Mouse (Mus musculus) adipocyte (in vitro differentiated cells): ENCODE data around the gene Casc1.

Experiments used
- DNase-seq: peaks from one replicate; pipeline ENCODE4 v3.0.0-alpha.2; 2016; ENCODE audit warnings: low spot score

Gene Casc1

GRCm38 (mm10) chr6:145210816-145211338 is at the start of gene Casc1, which contains the start of gene Etfrf1:
Gene Casc1, minus strand, starts transcription at chr6:145211005.
Gene Etfrf1, plus strand, starts transcription at chr6:145211134.
- DNase-seq, result peak; percentile 100

GRCm38 (mm10) chr6:145256701-145257073 is 45.9 kb upstream of the Casc1 start:
- no peak for DNase-seq

DNA sequence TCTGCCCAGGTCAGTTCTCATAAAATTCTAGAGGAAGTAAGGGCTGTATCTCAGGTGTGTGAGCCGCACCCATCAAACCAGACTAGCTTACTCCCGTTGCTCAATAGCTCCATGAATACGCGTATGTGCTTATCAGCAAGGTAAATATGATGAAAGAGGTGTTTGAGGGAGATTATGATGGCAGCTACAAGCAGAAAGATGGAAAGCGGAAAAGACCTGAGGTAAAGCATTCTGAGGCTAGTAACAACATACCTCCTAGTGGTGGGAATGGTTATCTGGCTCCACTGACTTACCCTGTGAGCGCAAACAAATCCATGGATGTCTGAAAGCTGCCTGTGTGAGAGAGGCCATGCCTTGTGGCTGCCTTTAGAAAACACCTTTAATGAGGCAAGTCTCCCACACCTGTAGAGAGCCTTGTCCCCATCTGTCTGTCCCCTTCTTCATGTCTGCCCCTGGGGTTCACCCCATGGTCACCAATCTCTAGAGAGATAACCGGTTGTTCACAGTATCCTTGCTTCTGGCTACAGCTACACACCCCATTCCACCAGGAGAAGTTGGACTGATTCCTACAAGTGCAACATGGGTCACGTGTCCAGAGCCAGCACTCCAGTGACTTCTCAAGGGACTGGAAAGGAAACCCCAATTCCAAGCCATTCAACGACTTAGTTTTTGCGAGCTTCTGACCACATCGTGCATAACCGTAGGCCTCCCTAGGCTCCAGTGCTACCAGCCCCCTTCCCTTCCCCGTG is 45.3 kb upstream of the Casc1 start:
- no peak for DNase-seq

DNA sequence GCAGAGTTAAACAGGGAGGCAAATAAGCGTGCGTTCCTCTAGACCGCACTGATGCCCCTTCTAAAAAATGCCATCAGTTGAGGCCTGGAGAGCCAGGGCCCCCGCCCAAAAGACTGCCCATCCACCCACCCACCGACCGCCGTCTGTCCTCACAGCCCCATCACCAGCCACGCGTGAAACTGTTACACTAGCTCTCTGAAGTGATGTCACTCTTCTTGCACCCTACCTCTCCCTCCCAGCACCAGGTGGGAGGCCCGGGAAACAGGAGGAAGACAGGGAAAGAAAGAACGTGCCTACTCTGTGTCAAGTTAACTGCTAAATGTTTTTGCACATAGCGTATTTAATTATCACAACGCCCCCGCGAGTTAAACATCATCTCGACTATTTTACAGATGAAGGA is 40.0 kb upstream of the Casc1 start:
- DNase-seq, result no peak

GRCm38 (mm10) chr6:145250185-145250791 is 39.5 kb upstream of the Casc1 start, which contains the start of gene Kras:
Gene Kras, minus strand, starts transcription at chr6:145250239.
- peak; percentile 83 for DNase-seq

- peak; percentile 28 for DNase-seq
Measured at GRCm38 (mm10) chr6:145249291-145250184, 38.7 kb upstream of the Casc1 start.

DNA sequence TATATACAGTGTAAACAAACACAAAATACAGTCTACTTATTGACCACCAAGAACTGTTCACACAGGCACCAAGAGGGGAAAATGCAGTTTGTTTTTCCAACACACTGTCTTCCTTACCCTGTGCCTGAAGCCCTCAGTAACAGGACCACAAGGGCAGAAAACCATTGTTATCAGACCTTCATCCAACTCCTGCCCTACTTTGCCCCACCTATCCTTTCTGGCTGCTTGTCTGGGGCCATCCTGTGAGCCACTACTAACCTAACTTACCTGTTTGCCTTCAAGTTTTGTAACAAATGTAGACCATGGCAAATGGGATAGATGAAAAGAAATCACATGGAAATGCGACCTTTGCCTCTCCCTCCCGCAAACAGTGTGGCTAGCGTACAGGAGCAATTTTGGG is 37.1 kb upstream of the Casc1 start:
- no peak for DNase-seq

- DNase-seq, result no peak
Measured at GRCm38 (mm10) chr6:145246841-145247240, 36.0 kb upstream of the Casc1 start.

GRCm38 (mm10) chr6:145242521-145242920 is 31.7 kb upstream of the Casc1 start:
- DNase-seq, result peak; percentile 58

DNA sequence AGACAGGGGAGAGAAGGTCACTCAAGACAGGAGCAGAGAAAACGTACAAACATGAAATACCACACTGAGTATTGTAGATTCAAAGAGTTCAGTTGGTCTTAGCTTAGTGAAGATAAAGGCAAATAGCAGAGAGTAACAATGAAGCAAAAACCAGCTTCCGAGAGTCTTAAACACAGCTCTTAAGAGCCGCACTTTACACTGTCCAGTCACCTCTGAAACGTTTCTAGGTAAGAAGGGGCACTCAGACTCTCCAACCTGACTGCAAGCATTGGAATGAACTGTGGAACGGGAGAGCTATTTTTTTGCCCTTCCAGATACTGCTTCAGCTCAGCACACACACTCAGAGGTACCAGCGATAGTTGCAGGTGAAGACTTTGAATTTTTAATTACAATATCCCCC is 29.5 kb upstream of the Casc1 start:
- no peak for DNase-seq

- no peak for DNase-seq
Measured at GRCm38 (mm10) chr6:145237148-145237547, 26.3 kb upstream of the Casc1 start.

DNA sequence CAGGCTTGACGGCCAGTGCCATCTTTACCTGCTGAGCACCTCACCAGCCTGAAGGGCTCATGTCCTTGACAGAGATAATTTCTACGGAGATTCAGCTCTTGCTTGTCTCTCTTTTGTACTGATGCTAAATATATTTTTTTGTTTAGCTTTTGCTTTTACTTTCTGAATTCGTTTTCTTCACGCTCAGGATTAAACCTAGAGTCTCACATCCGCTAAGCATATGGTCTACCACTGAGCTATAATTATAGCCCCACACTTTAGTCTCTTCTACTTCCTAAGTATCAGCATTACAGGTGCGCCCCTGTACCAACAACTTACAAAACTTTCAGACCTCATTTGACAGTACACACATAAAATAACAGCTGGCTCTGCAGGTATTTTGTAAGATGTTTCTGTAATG is 24.6 kb upstream of the Casc1 start:
- DNase-seq, result no peak

- DNase-seq, result no peak
Measured at GRCm38 (mm10) chr6:145234391-145234790, 23.6 kb upstream of the Casc1 start.

DNA sequence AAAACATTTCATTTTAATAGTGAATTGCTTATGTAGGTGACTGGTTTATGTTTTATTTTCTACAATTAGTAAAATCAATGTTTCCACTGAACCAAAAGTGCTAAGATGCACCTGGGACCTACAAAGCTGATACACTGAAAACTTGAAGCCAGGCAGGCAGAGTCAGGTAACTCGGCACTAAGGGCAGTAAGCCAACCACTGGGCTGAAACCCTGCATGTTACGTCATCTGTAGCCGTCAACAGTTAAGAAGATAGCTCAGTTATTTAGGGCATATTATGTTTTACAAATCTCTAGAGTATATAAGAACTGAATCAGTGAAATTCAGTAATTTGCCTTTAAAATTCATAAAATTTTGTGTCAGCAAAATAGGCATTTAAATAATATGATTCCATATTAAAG is 15.5 kb upstream of the Casc1 start:
- peak; percentile 47 for DNase-seq

DNA sequence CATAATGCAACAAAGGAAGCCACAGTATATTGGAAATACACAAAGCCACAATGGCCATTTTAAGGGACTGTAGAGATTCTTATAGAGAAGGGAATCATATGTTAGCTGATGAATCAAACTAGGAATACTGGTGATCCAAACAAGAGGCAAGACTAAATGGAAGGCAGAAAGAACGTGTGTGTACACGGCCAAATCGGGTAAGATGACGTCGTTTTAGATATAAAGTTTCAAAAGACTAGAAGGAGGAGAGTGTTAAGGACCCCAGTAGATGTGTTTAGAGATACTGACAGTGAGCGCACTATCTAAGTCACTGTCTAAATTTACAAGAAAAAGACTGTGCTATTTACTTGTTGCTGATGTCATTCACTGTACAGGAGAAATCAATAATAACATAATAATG is 13.4 kb upstream of the Casc1 start:
- DNase-seq, result no peak

DNA sequence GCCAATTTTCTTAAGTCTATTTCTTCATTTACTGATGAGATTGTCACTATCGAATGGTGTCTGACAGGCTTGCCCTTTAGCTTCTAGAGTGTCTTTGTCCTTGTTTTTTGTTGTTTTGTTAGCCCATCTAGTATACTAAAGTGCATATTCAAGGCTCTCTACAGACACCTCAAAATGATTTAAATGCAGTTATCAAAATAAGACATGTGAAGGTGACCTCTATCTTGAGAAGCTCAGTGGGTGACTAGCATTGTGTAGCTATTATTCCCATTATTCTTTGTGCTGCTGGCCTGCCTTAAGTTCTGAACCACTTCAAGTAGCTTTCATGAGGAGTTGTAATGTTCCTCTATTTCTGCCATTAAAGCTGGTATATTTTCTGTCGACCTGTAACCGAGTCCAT is 5.0 kb upstream of the Casc1 start:
- no peak for DNase-seq

- DNase-seq, result no peak
Measured at GRCm38 (mm10) chr6:145213916-145214315, 3.1 kb upstream of the Casc1 start.

- peak; percentile 73 for DNase-seq
Measured at GRCm38 (mm10) chr6:145211376-145212305, 836 bp upstream of the Casc1 start.

- no peak for DNase-seq
Measured at GRCm38 (mm10) chr6:145210056-145210680, 637 bp downstream of the Casc1 start.

DNA sequence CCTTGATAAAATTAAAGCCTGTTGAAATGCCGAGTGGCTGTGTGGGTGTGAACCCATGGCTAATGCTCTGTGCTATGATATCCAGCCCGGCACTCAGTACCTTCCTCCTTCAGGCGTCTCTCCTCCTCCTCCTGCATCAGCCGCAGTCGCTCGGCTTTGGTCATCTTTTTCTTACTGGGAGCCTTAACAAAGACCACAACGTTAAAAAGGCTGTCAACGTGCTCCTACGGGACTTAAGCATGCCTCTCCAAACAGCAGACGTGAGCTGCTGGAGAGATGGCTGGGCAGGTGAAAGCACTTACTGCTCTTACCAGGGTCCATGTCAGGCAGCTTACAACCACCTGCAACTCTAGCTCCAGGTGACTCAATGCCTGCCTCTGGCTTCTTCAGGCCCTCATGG is 5.7 kb downstream of the Casc1 start:
- no peak for DNase-seq

- no peak for DNase-seq
Measured at GRCm38 (mm10) chr6:145204440-145204839, 6.4 kb downstream of the Casc1 start.
